Mouse (Mus musculus) olfactory bulb, adult 2 months (tissue): ENCODE results near the gene Mctp1.

Source experiments
- CTCF ChIP-seq: fragments of 200-500 bp; IDR thresholded peaks from 2 replicates; pipeline ENCODE4 v1.5.1; 2012; ENCODE audit warnings: low read depth, mild to moderate bottlenecking, low read length, moderate library complexity; ENCODE audit not compliant: insufficient read depth
- POLR2A ChIP-seq: fragments of 200-500 bp; IDR thresholded peaks from 2 replicates; pipeline ENCODE4 v1.6.1; 2012; ENCODE audit warnings: mild to moderate bottlenecking, low read depth, low read length, moderate library complexity; ENCODE audit not compliant: insufficient read depth

DNA sequence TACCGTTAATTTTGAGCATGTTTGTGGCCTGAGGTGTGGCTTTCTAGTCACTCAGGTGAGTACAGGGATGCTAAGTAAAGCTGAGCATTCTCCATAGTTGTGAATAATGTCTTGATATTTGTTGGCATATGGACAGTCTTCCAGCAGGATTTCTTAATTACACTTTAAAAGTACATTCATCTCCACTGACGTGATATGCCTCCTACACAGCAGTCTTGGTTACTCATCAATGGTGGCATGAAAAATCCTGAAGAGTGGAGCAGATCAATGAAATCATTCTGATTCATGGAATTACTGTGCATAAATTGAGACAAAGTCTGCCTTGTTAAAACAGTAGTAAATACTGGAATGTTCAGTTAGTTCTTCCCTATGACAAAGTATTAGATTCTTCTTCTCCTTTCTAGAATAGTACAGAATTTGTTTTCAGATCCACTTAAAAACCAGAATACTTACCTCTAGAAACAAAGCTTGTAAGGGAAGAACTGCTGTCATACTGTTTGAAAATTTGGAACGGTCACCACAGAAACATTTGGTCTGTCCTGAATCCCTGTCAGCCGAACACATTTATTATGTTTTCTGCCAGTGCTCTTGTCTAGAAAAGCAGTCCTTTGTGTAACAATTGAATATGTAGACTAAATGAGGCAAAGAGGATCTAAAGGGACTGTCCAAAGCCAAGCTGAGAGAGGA lies 511.6 kb downstream of the Mctp1 start:
- TF ChIP-seq CTCF (no peak), POLR2A (no peak)
